Mouse (Mus musculus) CH12.LX (cell line): ENCODE data around the gene Celf2.

Source experiments
- BHLHE40 ChIP-seq: IDR thresholded peaks from 2 replicates; pipeline ENCODE4 v1.6.1; 2011; ENCODE audit warnings: mild to moderate bottlenecking, low read depth, low read length, improper control_type of control experiment
- CHD1 ChIP-seq: IDR thresholded peaks from 2 replicates; pipeline ENCODE4 v1.6.1; 2012; ENCODE audit warnings: low read depth, low read length, improper control_type of control experiment, inconsistent platforms
- CTCF ChIP-seq, 2 experiments: IDR thresholded peaks in 1 of 2; conservative IDR thresholded peaks in 1 of 2; 2 replicates each; pipeline ENCODE4 v1.5.1; 2011 to 2012; ENCODE audit warnings: low read depth in 2 of 2, low read length in 2 of 2, improper control_type of control experiment in 1 of 2, inconsistent platforms in 1 of 2, mild to moderate bottlenecking in 1 of 2, moderate library complexity in 1 of 2
- EP300 ChIP-seq: IDR thresholded peaks from 2 replicates; pipeline ENCODE4 v1.6.1; 2011; ENCODE audit warnings: low read length, improper control_type of control experiment
- ETS1 ChIP-seq: conservative IDR thresholded peaks from 2 replicates; pipeline ENCODE4 v1.6.1; 2012; ENCODE audit warnings: low read depth, mild to moderate bottlenecking, inconsistent platforms, low read length, improper control_type of control experiment, moderate library complexity
- IRF4 ChIP-seq: IDR thresholded peaks from 2 replicates; pipeline ENCODE4 v1.6.1; 2014; ENCODE audit warnings: low read depth, mild to moderate bottlenecking, inconsistent platforms, low read length, improper control_type of control experiment
- KAT2A ChIP-seq: IDR thresholded peaks from 2 replicates; pipeline ENCODE4 v1.6.1; 2012; ENCODE audit warnings: low read length, improper control_type of control experiment, inconsistent platforms; ENCODE audit not compliant: insufficient replicate concordance
- MYC ChIP-seq: IDR thresholded peaks from 2 replicates; pipeline ENCODE4 v1.6.1; 2011; ENCODE audit warnings: low read depth, mild to moderate bottlenecking, improper control_type of control experiment, low read length
- POLR2A ChIP-seq: IDR thresholded peaks from 2 replicates; pipeline ENCODE4 v1.6.1; 2011; ENCODE audit warnings: low read depth, mild to moderate bottlenecking, improper control_type of control experiment, low read length
- UBTF ChIP-seq: IDR thresholded peaks from 2 replicates; pipeline ENCODE4 v1.6.1; 2012; ENCODE audit warnings: low read depth, mild to moderate bottlenecking, inconsistent platforms, low read length, improper control_type of control experiment, moderate library complexity
- USF2 ChIP-seq: conservative IDR thresholded peaks from 2 replicates; pipeline ENCODE4 v1.6.1; 2011; ENCODE audit warnings: low read depth, low read length, improper control_type of control experiment
- ZC3H11A ChIP-seq: IDR thresholded peaks from 2 replicates; pipeline ENCODE4 v1.6.1; 2012; ENCODE audit warnings: low read depth, mild to moderate bottlenecking, inconsistent platforms, low read length, improper control_type of control experiment

DNA sequence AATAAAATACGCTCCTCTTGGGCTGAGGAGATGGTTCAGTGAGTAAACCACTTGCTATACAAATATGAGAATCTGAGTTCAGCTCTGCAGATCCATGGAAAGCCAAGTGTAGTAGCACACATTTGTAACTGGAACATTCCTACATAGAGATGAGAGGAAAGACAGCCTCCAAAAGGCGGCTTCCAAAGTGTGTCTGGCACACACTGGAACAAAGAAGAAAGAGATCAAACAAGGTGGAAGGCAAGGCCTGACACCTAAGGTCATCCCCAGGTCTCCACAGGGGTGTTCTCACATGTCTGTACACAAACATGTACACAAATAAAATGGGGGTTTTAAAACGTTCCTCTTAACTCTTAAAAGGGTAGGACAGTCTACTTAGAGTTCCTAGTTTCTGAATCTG lies 791.4 kb downstream of the Celf2 start:
- TF ChIP-seq ZC3H11A, result no peak
- TF ChIP-seq CTCF (conservative IDR thresholded peaks at IDR 0.05 in 1 of 2, IDR thresholded peaks at IDR 0.05 in 1 of 2; ENCODE audit: low read depth in 2 of 2, low read length in 2 of 2), result no peak
- TF ChIP-seq ETS1, result no peak
- no peak for TF ChIP-seq POLR2A
- no peak for TF ChIP-seq IRF4
- no peak for TF ChIP-seq MYC
- no peak; the same call in 1 of the 2 replicates for TF ChIP-seq EP300
- no peak for TF ChIP-seq UBTF
- no peak for TF ChIP-seq USF2
- TF ChIP-seq CHD1, result no peak
- no peak for TF ChIP-seq BHLHE40
- no peak for TF ChIP-seq KAT2A
